Mouse (Mus musculus) gastrocnemius, postnatal 14 days (tissue): ENCODE data around the gene Abca2. TPM values are rescaled to one million over a fixed set of nuclear protein-coding genes. Genes with fewer than 3 reads are reported as not detected.
"Not testable (repeated sequence)": the region's sequence is repeated elsewhere in the genome, so short reads cannot be mapped to it uniquely, and the experiment has no call there.

Experiments
- DNase-seq: peaks from one replicate; pipeline ENCODE4 v3.0.0; 2021; ENCODE audit warnings: mixed read lengths
- intact Hi-C: fragments of 180-260 bp; cut with DNase I; formaldehyde crosslinking; loops from one replicate; pipeline ENCODE4 v1.15.1; 2025; ENCODE audit warnings: low total_unique reads
- long read RNA-seq, 2 experiments: library from polyadenylated mRNA; stranded (forward); transcript quantifications; one replicate each; pipeline ENCODE4 v2.0.0; 2021
- total RNA-seq, 2 experiments: library from RNA; stranded (reverse); gene quantifications; 2 replicates each; pipeline ENCODE4 v1.2.3; 2021

Gene Abca2
- 10 to 100 TPM in 1 of 2 experiments, 1 to 10 TPM in 1; 9.2 to 11.6 TPM for total RNA-seq
- long read RNA-seq, experiment 1, partial matches to known transcripts = 5 of 5 reads
- long read RNA-seq, experiment 1, other reads (novel, unspliced or antisense) = 0 of 5 reads
- long read RNA-seq, experiment 2, full-length matches to known transcripts = 3 of 7 reads
- long read RNA-seq, experiment 2, partial matches to known transcripts = 4 of 7 reads
- long read RNA-seq, experiment 2, other reads (novel, unspliced or antisense) = 0 of 7 reads

GRCm38 (mm10) chr2:25428442-25429236 is at the start of gene Abca2:
Gene Abca2, plus strand, starts transcription at chr2:25428703.
- intact Hi-C loops = no loop called here
- peak; percentile 95 for DNase-seq

GRCm38 (mm10) chr2:25384492-25384891 is 44.0 kb upstream of the Abca2 start:
- DNase-seq = no peak
- intact Hi-C loops = no loop called here

- no peak for DNase-seq
- intact Hi-C loops = no loop called here
Measured at GRCm38 (mm10) chr2:25391266-25391665, 37.2 kb upstream of the Abca2 start.

GRCm38 (mm10) chr2:25394281-25395221 is 34.0 kb upstream of the Abca2 start:
- peak; percentile 72 for DNase-seq
- intact Hi-C loops = no loop called here

GRCm38 (mm10) chr2:25395721-25396596 is 32.5 kb upstream of the Abca2 start, which contains the start of gene Entpd2:
Gene Entpd2, plus strand, starts transcription at chr2:25395874.
- intact Hi-C loops = no loop called here

GRCm38 (mm10) chr2:25396597-25396983 is 31.9 kb upstream of the Abca2 start:
- peak; percentile 59 for DNase-seq
- intact Hi-C loops = no loop called here

More at GRCm38 (mm10) chr2:25395721-25396596, 32.5 kb upstream of the Abca2 start, which contains the start of gene Entpd2:
- DNase-seq = peak; percentile 47

GRCm38 (mm10) chr2:25397010-25397409 is 31.5 kb upstream of the Abca2 start:
- DNase-seq = no peak
- intact Hi-C loops = no loop called here

GRCm38 (mm10) chr2:25398065-25398464 is 30.4 kb upstream of the Abca2 start:
- no peak for DNase-seq
- intact Hi-C loops = loop anchor here (2.0 kb wide), 1 partner anchor 15 kb away; no protein-coding TSS in a partner anchor

- no peak for DNase-seq
- intact Hi-C loops = loop anchor here (2.0 kb wide), 1 partner anchor 16 kb away; no protein-coding TSS in a partner anchor
Measured at GRCm38 (mm10) chr2:25399051-25399450, 29.5 kb upstream of the Abca2 start, which contains the start of gene Npdc1. Gene Npdc1, plus strand, starts transcription at chr2:25399351.

- intact Hi-C loops = no loop called here
Measured at GRCm38 (mm10) chr2:25400291-25400690, 28.2 kb upstream of the Abca2 start.

GRCm38 (mm10) chr2:25400764-25401163 is 27.7 kb upstream of the Abca2 start:
- DNase-seq = peak; percentile 72
- intact Hi-C loops = no loop called here

More at GRCm38 (mm10) chr2:25400291-25400690, 28.2 kb upstream of the Abca2 start:
- DNase-seq = peak; percentile 67

GRCm38 (mm10) chr2:25402377-25402971 is 26.0 kb upstream of the Abca2 start:
- DNase-seq = peak; percentile 63
- intact Hi-C loops = no loop called here

GRCm38 (mm10) chr2:25402972-25403601 is 25.4 kb upstream of the Abca2 start:
- peak; percentile 71 for DNase-seq
- intact Hi-C loops = no loop called here

GRCm38 (mm10) chr2:25403994-25404393 is 24.5 kb upstream of the Abca2 start:
- intact Hi-C loops = no loop called here
- no peak for DNase-seq

- DNase-seq = no peak
- intact Hi-C loops = no loop called here
Measured at GRCm38 (mm10) chr2:25408908-25409307, 19.6 kb upstream of the Abca2 start.

- intact Hi-C loops, DNase-seq: not testable (repeated sequence)
Measured at GRCm38 (mm10) chr2:25413436-25413835, 15.1 kb upstream of the Abca2 start.

- intact Hi-C loops = no loop called here
- DNase-seq = no peak
Measured at GRCm38 (mm10) chr2:25417426-25417825, 11.1 kb upstream of the Abca2 start.

- intact Hi-C loops = loop anchor here (5.0 kb wide), 1 partner anchor 60 kb away; no protein-coding TSS in a partner anchor
- no peak for DNase-seq
Measured at GRCm38 (mm10) chr2:25421896-25422295, 6.6 kb upstream of the Abca2 start.
